Mouse (Mus musculus) heart, adult 8-10 months (tissue): ENCODE data around the gene Olfr557. TPM values are rescaled to one million over a fixed set of nuclear protein-coding genes. Genes with fewer than 3 reads are reported as not detected.

Source experiments
- DNase-seq: peaks from one replicate; pipeline ENCODE4 v3.0.0; 2022; ENCODE audit warnings: low spot score
- total RNA-seq, 4 experiments: library from RNA; stranded (reverse); gene quantifications; 2 replicates each; pipeline ENCODE4 v1.2.4; 2022

The Olfr557 gene
- not detected for total RNA-seq

- peak; percentile 26 for DNase-seq
These were observed at the start of gene Olfr557 for GRCm38 (mm10) chr7:102695358-102696125. Gene Olfr557, plus strand, starts transcription at chr7:102695910.

- DNase-seq = no peak
These were observed 37.2 kb upstream of the Olfr557 start, which contains the start of gene Olfr555 for GRCm38 (mm10) chr7:102658523-102658922. Gene Olfr555, plus strand, starts transcription at chr7:102658823.

- DNase-seq = no peak
These were observed 31.1 kb upstream of the Olfr557 start, which contains the start of gene Olfr556 for GRCm38 (mm10) chr7:102664599-102664998. Gene Olfr556, plus strand, starts transcription at chr7:102664899.

DNA sequence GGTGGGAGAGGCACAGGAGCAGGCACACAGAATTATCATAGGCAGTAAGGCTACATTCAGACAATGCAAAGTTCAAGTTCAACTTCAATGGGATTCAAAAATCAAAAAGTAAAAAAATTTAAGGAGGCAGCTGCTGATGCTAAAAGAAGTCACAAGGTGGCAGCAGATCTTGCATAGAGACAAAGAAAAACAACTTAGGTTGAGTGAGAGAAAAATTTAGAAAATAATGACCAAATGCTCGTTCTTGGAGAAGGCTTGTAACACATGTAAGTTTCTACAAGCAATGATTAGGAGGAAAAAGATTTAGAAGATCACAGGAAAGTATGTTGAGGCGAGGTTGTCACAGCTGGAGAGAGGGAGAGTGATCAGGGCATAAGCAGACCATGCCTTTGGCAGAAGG lies 30.3 kb upstream of the Olfr557 start:
- DNase-seq = no peak

GRCm38 (mm10) chr7:102676225-102676624 lies 19.5 kb upstream of the Olfr557 start:
- no peak for DNase-seq

GRCm38 (mm10) chr7:102681916-102682315 lies 13.8 kb upstream of the Olfr557 start:
- DNase-seq = no peak

- peak; percentile 91 for DNase-seq
These were observed 8.7 kb upstream of the Olfr557 start, which contains the start of gene Trim68 for GRCm38 (mm10) chr7:102686944-102687501. Gene Trim68, minus strand, starts transcription at chr7:102687327.

GRCm38 (mm10) chr7:102698461-102698860 lies 2.8 kb downstream of the Olfr557 start:
- DNase-seq = no peak

GRCm38 (mm10) chr7:102701915-102702314 lies 6.2 kb downstream of the Olfr557 start, which contains the start of gene Olfr558:
Gene Olfr558, plus strand, starts transcription at chr7:102702215.
- no peak for DNase-seq

DNA sequence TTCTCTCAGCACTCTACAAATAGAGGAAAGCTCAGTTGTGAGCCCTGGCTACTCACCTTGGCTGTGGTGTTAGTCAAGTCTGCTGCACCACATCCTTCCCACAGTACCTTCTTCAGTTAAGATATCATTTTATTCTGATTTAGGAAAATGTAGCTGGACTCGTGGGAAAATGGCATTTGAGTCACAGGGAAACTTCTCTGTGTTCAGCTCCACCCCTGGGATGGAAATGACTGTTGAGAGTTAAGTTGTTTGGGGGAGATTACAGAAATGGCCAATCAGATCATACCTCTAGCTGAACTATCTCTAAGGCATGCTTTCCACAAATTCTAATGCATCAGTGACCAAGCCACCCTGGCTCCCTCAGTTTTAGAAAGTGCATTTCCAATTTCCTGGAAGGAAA lies 23.3 kb downstream of the Olfr557 start, which contains the start of gene Olfr33:
TSS of gene Olfr33 (minus strand) at position 101 of the 400 bp plus-strand sequence.
- DNase-seq = no peak

DNA sequence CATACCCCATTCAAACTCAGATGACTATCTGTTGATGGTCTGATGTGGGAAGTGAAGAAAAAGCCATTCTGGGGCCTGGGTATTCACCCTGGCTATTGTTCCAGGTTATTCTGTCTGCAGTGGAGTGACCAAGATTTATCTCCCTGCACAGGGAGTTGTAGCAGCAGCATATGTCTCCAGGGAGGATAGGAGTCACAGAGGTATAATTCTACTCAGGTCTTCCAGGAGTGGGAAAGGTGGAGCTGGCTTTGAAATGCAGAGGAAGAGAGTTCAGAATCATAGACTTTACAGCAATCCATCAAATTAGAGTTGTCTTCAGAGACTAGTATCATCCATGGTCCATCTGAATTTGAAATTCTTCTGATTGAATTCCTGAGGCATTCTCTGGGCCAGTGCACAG lies 31.7 kb downstream of the Olfr557 start, which contains the start of gene Olfr559:
TSS of gene Olfr559 (minus strand) at position 101 of the 400 bp plus-strand sequence.
- DNase-seq = no peak

DNA sequence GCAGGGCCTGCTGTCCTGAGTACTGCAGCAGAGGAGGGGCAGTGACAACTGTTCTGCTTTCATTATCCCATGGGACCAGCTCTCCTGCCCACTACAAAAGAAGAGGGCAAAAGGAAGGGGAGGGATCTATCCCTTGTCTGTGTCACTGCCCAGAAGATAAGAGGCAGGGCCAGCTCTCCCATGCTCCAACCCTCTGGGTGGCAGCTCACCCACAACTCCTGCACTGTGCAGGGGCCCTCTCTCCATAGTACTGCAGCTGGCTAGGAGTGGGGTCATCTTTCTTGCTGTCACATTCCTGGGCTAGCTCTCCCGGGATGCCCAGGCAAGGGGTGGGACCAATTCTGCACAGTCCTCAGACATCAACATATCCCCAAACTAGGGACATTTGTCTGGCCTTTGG lies 38.1 kb downstream of the Olfr557 start:
- DNase-seq = no peak

GRCm38 (mm10) chr7:102737705-102738104 lies 42.0 kb downstream of the Olfr557 start:
- no peak for DNase-seq

Other genes with a start within 250 kb of the Olfr557 start
- gene Olfr543, start 214.2 kb upstream of the Olfr557 start, total RNA-seq = not detected
- gene Olfr544, start 207.6 kb upstream of the Olfr557 start, total RNA-seq = not detected
- not detected for gene Olfr545, start 196.3 kb upstream of the Olfr557 start, total RNA-seq
- gene Olfr547, start 161.2 kb upstream of the Olfr557 start, total RNA-seq = not detected
- not detected for gene Olfr548-ps1, start 155.0 kb upstream of the Olfr557 start, total RNA-seq
- not detected for gene Olfr549, start 146.0 kb upstream of the Olfr557 start, total RNA-seq
- 1 to 10 TPM; 5.1 to 8.2 (median 6.2) TPM for gene Trim21, start 130.4 kb upstream of the Olfr557 start, total RNA-seq
- under 1 TPM in 3 of 4 experiments, not detected in 1; 0.26 to 0.41 (median 0.27) TPM for gene Olfr550, start 124.5 kb upstream of the Olfr557 start, total RNA-seq
- gene Olfr551, start 104.0 kb upstream of the Olfr557 start, total RNA-seq = not detected
- gene Olfr552, start 98.1 kb upstream of the Olfr557 start, total RNA-seq = under 1 TPM; 0.11 to 0.20 (median 0.14) TPM
- gene Olfr553, start 77.7 kb upstream of the Olfr557 start, total RNA-seq = not detected
- gene Olfr554, start 57.5 kb upstream of the Olfr557 start, total RNA-seq = not detected
- not detected for gene Olfr555, start 37.1 kb upstream of the Olfr557 start, total RNA-seq
- gene Olfr556, start 31.0 kb upstream of the Olfr557 start, total RNA-seq = not detected
- gene Trim68, start 8.6 kb upstream of the Olfr557 start, total RNA-seq = 10 to 100 TPM in 2 of 4 experiments, 1 to 10 TPM in 2; 7.1 to 12.6 (median 10.1) TPM
- gene Olfr558, start 6.3 kb downstream of the Olfr557 start, total RNA-seq = 1 to 10 TPM; 1.7 to 2.8 (median 2.0) TPM
- not detected for gene Olfr33, start 23.2 kb downstream of the Olfr557 start, total RNA-seq
- gene Olfr559, start 31.6 kb downstream of the Olfr557 start, total RNA-seq = not detected
- gene Olfr560, start 63.5 kb downstream of the Olfr557 start, total RNA-seq = under 1 TPM in 1 of 4 experiments, not detected in 3; 0.16 TPM
- gene Olfr78, start 63.6 kb downstream of the Olfr557 start, total RNA-seq = under 1 TPM; 0.23 to 0.41 (median 0.30) TPM
- gene Olfr561, start 75.3 kb downstream of the Olfr557 start, total RNA-seq = not detected
- gene Olfr564, start 107.6 kb downstream of the Olfr557 start, total RNA-seq = not detected
- gene Olfr566, start 162.9 kb downstream of the Olfr557 start, total RNA-seq = not detected
- gene Olfr568, start 181.2 kb downstream of the Olfr557 start, total RNA-seq = not detected
- not detected for gene Olfr569, start 195.0 kb downstream of the Olfr557 start, total RNA-seq
- gene Olfr570, start 198.7 kb downstream of the Olfr557 start, total RNA-seq = not detected
- gene Olfr571, start 221.6 kb downstream of the Olfr557 start, total RNA-seq = not detected
- not detected for gene Olfr572, start 228.5 kb downstream of the Olfr557 start, total RNA-seq
- gene Olfr573-ps1, start 246.7 kb downstream of the Olfr557 start, total RNA-seq = not detected